Mouse (Mus musculus): ENCODE results near the gene 2700049A03Rik. TPM values are rescaled to one million over a fixed set of nuclear protein-coding genes. Genes with fewer than 3 reads are reported as not detected.
A peak's percentile ranks its signal among the peaks of the same experiment; 100 is the strongest.
"Not testable (repeated sequence)": the region's sequence is repeated elsewhere in the genome, so short reads cannot be mapped to it uniquely, and the experiment has no call there.

Gene 2700049A03Rik
- 20.1 and 21.8 TPM in 2 replicates for polyA plus RNA-seq (2014; fragmentation: Nextera tagmentation; extraction: Ambion mirVana)

DNA sequence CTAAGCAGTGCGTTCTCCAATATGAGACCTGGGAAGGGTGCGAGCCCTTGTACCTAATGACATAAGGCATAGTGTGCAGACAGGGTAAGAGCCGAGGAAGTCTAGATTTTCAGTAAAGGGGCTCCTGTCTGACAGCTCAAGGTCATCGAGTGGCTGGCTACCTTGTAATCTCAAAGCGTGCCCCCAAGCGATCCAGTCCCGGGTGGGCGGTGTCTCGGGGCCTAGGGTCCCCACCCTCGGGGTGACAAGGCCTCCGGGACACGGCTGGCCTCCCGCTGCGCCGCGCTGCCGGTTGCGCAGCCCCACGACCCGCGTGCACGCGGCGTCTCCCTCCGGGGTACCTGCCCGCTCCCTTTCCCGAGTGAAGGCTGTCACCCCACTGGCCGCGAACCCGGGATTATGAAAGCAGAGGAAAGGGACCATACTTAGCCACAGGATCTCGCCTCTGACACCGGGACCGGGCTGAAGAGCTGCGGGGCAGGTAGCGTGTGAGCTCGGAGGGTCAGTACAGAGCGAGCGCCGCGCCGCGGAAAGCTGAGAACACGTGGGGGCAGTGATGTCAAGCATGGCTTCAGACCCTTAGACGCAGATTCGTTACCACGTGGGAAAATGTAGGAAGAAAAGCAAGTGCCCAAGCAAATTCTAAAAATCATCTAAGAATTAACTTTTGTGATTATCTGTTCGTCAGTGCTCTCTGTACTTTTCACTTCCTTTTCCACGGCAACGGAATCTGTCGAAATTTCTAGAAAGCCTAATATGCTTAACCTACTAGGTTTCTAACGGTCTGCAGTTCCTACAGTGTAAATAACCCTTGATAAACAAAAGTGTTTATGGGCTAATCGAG lies at the start of gene 2700049A03Rik, which contains the start of gene Timm9:
TSS of gene 2700049A03Rik (plus strand) at position 719 of the 844 bp plus-strand sequence.
TSS of gene Timm9 (minus strand) at position 555 of the 844 bp plus-strand sequence.
- Histone ChIP-seq H3K27me3 (ENCODE audit: control insufficient read depth, insufficient read depth, low read length) (no peaks in the 10 kb centered on the region), H3K4me3 (ENCODE audit: low read depth, low read length) (peak within 1 kb of the TSS; percentile 89), H3K9ac (ENCODE audit: low read length) (peak within 1 kb of the TSS; percentile 89), H3K36me3 (ENCODE audit: control insufficient read depth, insufficient read depth, low read length) (peaks cover 6% of the 10 kb centered on the region), H3K4me1 (ENCODE audit: control insufficient read depth, insufficient read depth, low read length) (peaks cover 7% of the 10 kb centered on the region), H3K4me2 (ENCODE audit: low read depth) (peak within 1 kb of the TSS; percentile 79), H3K27ac (ENCODE audit: low read depth, low read length) (peak within 1 kb of the TSS; percentile 56), H3K9me3 (ENCODE audit: control insufficient read depth, low read length) (no peaks in the 10 kb centered on the region)
- under 1% methylated on average over 52 of the region's 52 CpGs for WGBS
- DNase-seq (ENCODE audit: low spot score), result peak; percentile 84
- peak; percentile 92 for ATAC-seq (ENCODE audit: insufficient read depth, low FRiP score, low TSS enrichment)

DNA sequence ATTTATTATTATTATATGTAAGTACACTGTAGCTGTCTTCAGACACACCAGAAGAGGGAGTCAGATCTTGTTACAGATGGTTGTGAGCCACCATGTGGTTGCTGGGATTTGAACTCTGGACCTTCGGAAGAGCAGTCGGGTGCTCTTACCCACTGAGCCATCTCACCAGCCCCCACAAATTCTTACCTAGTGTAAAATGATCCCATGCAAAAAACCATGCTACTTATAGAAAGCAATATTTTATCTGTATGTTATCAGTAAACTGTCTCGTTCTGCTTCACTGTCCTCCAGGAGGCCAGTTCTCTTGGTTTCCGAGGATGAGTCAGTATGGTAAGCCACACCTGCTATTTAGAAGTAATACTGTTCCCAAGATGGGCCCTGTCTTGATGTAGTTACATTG lies 32.4 kb upstream of the 2700049A03Rik start:
- ATAC-seq (ENCODE audit: insufficient read depth, low FRiP score, low TSS enrichment); DNase-seq (ENCODE audit: low spot score); H3K4me3 ChIP-seq (ENCODE audit: low read depth, low read length); H3K27ac ChIP-seq (ENCODE audit: low read depth, low read length); H3K9ac ChIP-seq (ENCODE audit: low read length); H3K27me3 ChIP-seq (ENCODE audit: control insufficient read depth, insufficient read depth, low read length); H3K36me3 ChIP-seq (ENCODE audit: control insufficient read depth, insufficient read depth, low read length); H3K9me3 ChIP-seq (ENCODE audit: control insufficient read depth, low read length); H3K4me1 ChIP-seq (ENCODE audit: control insufficient read depth, insufficient read depth, low read length); H3K4me2 ChIP-seq (ENCODE audit: low read depth): not testable (repeated sequence)
- 97% methylated on average over 3 of the region's 4 CpGs for WGBS

DNA sequence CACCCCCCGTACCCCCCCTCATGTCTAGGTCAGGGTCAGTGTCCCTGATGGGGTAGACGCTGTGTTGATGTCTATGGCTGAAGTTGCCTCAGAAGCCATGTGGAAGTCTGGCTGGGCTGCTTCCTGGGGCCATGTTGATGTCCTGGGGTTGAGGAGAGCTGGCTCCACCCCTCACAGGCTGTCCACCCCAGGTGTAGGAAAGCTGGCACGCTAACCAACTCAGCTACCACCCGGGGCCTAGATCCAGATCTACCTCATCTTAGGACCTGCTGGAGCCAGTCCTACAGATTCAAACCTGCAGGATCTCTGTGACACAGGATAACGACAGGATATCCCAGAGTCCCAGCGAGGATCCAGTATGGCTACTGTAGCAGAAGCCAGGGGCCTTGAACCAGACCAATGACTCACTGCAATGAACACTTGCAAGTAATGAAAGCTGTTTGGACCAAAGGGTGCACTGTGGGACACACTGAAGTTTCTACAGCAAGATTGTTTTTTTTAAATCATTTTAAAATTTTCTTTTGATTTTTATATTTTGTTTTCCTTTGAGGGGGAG lies 29.4 kb upstream of the 2700049A03Rik start:
- no peak for DNase-seq (ENCODE audit: low spot score)
- Histone ChIP-seq H3K9me3 (ENCODE audit: control insufficient read depth, low read length) (no peaks in the 10 kb centered on the region), H3K36me3 (ENCODE audit: control insufficient read depth, insufficient read depth, low read length) (no peaks in the 10 kb centered on the region), H3K4me1 (ENCODE audit: control insufficient read depth, insufficient read depth, low read length) (no peaks in the 10 kb centered on the region), H3K9ac (ENCODE audit: low read length) (no peak overlapping the region), H3K27ac (ENCODE audit: low read depth, low read length) (no peak overlapping the region), H3K4me3 (ENCODE audit: low read depth, low read length) (no peak overlapping the region), H3K27me3 (ENCODE audit: control insufficient read depth, insufficient read depth, low read length) (0 out of 2 replicates have a peak, but pooled peaks cover 3% of the 10 kb centered on the region), H3K4me2 (ENCODE audit: low read depth) (no peak overlapping the region)
- 91% methylated on average over 6 of the region's 6 CpGs for WGBS
- ATAC-seq (ENCODE audit: insufficient read depth, low FRiP score, low TSS enrichment), result no peak

DNA sequence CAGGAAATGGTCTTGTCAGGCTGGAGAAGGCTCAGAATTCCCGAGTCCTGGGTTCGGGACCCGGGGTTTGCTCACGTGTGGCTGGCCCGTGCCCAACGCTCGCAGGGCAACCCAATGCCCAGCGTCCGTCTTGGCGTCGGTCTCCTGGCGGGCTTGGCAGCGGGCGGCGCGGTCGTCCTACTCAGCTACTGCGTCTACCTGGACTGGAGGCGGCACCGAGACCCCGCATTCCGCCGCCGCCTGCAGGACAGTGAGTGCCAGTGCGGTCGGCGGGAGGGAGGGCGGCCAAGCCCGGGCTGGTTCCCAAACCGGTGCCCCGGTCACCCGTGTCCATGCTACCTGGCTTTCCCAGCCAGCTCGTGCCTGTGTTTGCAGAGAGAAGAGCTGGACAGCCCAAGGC lies 25.3 kb upstream of the 2700049A03Rik start, which contains the start of gene Tomm20l:
TSS of gene Tomm20l (plus strand) at position 98 of the 400 bp plus-strand sequence.
- no peaks in the 10 kb centered on the region for H3K9me3 ChIP-seq (ENCODE audit: control insufficient read depth, low read length)
- WGBS, result 9% methylated on average over 33 of the region's 33 CpGs
- H3K4me1 ChIP-seq (ENCODE audit: control insufficient read depth, insufficient read depth, low read length), result no peaks in the 10 kb centered on the region
- no peak within 1 kb of the TSS for H3K27ac ChIP-seq (ENCODE audit: low read depth, low read length)
- H3K9ac ChIP-seq (ENCODE audit: low read length), result peak within 1 kb of the TSS; percentile 6; the same call in 1 of the 2 replicates
- H3K36me3 ChIP-seq (ENCODE audit: control insufficient read depth, insufficient read depth, low read length), result no peaks in the 10 kb centered on the region
- 0 out of 2 replicates have a peak, but pooled peaks cover 3% of the 10 kb centered on the region for H3K27me3 ChIP-seq (ENCODE audit: control insufficient read depth, insufficient read depth, low read length)
- peak; percentile 27 for DNase-seq (ENCODE audit: low spot score)
- H3K4me3 ChIP-seq (ENCODE audit: low read depth, low read length), result no peak within 1 kb of the TSS
- ATAC-seq (ENCODE audit: insufficient read depth, low FRiP score, low TSS enrichment), result no peak
- peak within 1 kb of the TSS; percentile 36 for H3K4me2 ChIP-seq (ENCODE audit: low read depth)

DNA sequence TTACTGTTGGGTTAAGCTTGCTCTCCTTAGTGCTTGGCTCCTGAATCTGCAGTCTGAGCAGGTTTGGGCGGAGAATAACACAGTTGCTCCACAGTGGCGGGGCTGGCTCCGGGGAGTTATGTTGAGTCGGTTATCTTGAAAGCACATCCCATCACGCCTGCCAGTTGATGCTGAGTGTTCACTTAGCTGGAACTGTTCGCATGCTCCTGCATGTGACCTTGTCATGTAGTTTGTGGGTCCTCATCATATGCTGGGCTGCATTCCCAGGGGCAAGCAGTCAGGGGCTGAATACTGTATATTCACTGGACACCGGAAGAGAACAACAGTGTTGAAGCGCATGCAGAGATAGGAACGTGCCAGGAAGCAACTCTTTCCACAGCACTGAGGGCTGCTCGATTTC lies 23.6 kb upstream of the 2700049A03Rik start:
- Histone ChIP-seq H3K4me2 (ENCODE audit: low read depth) (no peak overlapping the region), H3K4me1 (ENCODE audit: control insufficient read depth, insufficient read depth, low read length) (no peaks in the 10 kb centered on the region), H3K9me3 (ENCODE audit: control insufficient read depth, low read length) (no peaks in the 10 kb centered on the region), H3K27me3 (ENCODE audit: control insufficient read depth, insufficient read depth, low read length) (0 out of 2 replicates have a peak, but pooled peaks cover 3% of the 10 kb centered on the region), H3K27ac (ENCODE audit: low read depth, low read length) (no peak overlapping the region), H3K36me3 (ENCODE audit: control insufficient read depth, insufficient read depth, low read length) (no peaks in the 10 kb centered on the region), H3K9ac (ENCODE audit: low read length) (no peak overlapping the region), H3K4me3 (ENCODE audit: low read depth, low read length) (no peak overlapping the region)
- ATAC-seq (ENCODE audit: insufficient read depth, low FRiP score, low TSS enrichment), result no peak
- WGBS, result 90% methylated on average over 10 of the region's 10 CpGs
- no peak for DNase-seq (ENCODE audit: low spot score)

DNA sequence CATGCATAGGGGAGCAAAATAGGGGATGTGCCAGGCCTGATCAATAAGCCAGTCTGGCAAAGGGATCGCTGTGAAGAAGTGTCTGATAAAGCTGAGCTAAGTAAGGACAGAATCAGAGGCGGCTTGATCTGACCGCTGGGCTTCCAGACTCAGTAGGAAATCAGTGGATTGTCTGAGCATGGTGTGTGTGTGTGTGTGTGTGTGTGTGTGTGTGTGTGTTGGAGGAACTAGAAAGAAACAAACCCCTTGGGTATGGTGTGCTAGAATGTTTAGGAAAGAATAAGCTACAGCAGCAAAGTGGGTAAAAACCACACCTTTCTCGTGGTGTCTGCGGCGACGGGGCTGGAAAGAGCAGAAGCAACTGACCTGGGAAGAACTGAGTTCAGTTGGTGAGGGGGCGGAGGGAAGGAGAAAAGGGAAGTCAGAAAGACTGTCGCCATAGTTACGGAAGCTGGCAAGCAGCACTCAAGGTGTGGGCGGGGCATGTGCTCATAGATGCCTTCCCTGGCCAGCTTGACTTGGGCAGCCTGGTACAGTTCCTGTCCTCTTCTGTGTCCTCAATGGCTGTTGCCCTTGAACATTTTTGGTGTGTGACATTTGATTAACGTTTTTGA lies 22.9 kb upstream of the 2700049A03Rik start:
- no peaks in the 10 kb centered on the region for H3K36me3 ChIP-seq (ENCODE audit: control insufficient read depth, insufficient read depth, low read length)
- DNase-seq (ENCODE audit: low spot score) (peak; percentile 17), ATAC-seq (ENCODE audit: insufficient read depth, low FRiP score, low TSS enrichment) (no peak)
- H3K4me3 ChIP-seq (ENCODE audit: low read depth, low read length), result no peak overlapping the region
- H3K4me2 ChIP-seq (ENCODE audit: low read depth), result no peak overlapping the region
- no peak overlapping the region for H3K27ac ChIP-seq (ENCODE audit: low read depth, low read length)
- H3K4me1 ChIP-seq (ENCODE audit: control insufficient read depth, insufficient read depth, low read length), result no peaks in the 10 kb centered on the region
- H3K27me3 ChIP-seq (ENCODE audit: control insufficient read depth, insufficient read depth, low read length), result 0 out of 2 replicates have a peak, but pooled peaks cover 3% of the 10 kb centered on the region
- H3K9me3 ChIP-seq (ENCODE audit: control insufficient read depth, low read length), result no peaks in the 10 kb centered on the region
- WGBS, result 32% methylated on average over 12 of the region's 12 CpGs
- no peak overlapping the region for H3K9ac ChIP-seq (ENCODE audit: low read length)

DNA sequence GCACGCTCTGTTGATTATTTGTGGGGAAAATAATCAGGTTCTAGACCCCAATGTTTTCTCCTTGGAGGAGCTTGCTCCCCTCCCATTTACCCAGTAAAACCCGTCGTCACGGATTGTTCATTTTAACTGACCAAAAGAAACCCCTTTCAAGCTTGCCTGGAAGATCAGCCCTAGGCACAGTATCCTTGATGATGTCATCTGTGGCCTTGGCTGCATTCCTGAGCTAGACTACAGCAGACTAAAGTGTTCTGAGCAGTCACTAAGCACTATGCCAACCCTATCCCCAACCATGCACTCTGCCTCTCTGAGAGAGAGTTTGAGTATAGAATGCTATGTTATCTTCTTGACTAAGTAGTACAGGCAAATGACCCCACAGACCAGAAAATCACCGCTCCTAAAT lies 20.2 kb upstream of the 2700049A03Rik start:
- Histone ChIP-seq H3K4me2 (ENCODE audit: low read depth) (no peak overlapping the region), H3K36me3 (ENCODE audit: control insufficient read depth, insufficient read depth, low read length) (no peaks in the 10 kb centered on the region), H3K27me3 (ENCODE audit: control insufficient read depth, insufficient read depth, low read length) (0 out of 2 replicates have a peak, but pooled peaks cover 2% of the 10 kb centered on the region), H3K27ac (ENCODE audit: low read depth, low read length) (no peak overlapping the region), H3K4me3 (ENCODE audit: low read depth, low read length) (no peak overlapping the region), H3K4me1 (ENCODE audit: control insufficient read depth, insufficient read depth, low read length) (no peaks in the 10 kb centered on the region), H3K9me3 (ENCODE audit: control insufficient read depth, low read length) (no peaks in the 10 kb centered on the region), H3K9ac (ENCODE audit: low read length) (no peak overlapping the region)
- no peak for ATAC-seq (ENCODE audit: insufficient read depth, low FRiP score, low TSS enrichment)
- DNase-seq (ENCODE audit: low spot score), result no peak
- 80% methylated on average over 5 of the region's 5 CpGs for WGBS

DNA sequence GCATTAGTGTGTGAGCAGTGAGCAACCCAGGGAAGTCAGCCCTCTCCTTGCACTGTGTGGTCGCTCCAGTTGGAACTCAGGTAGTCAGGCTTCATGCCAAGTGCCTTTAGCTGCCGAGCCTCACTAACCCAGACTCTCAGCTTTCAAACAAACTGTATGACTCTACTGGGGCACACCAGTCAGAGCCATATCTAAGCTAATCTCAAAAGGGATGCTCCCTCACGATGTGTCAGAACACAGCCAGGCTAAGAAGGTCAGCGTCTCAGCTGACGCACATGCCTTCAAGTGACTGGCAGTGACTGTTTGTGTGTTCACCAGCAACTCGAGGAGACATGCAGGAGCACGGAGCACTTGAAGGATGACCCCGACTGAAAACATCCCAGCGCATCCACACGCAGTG lies 13.9 kb upstream of the 2700049A03Rik start:
- DNase-seq (ENCODE audit: low spot score), result no peak
- ATAC-seq (ENCODE audit: insufficient read depth, low FRiP score, low TSS enrichment), result no peak
- Histone ChIP-seq H3K4me1 (ENCODE audit: control insufficient read depth, insufficient read depth, low read length) (no peaks in the 10 kb centered on the region), H3K27ac (ENCODE audit: low read depth, low read length) (no peak overlapping the region), H3K9me3 (ENCODE audit: control insufficient read depth, low read length) (no peaks in the 10 kb centered on the region), H3K4me3 (ENCODE audit: low read depth, low read length) (no peak overlapping the region), H3K4me2 (ENCODE audit: low read depth) (no peak overlapping the region), H3K9ac (ENCODE audit: low read length) (no peak overlapping the region), H3K27me3 (ENCODE audit: control insufficient read depth, insufficient read depth, low read length) (no peaks in the 10 kb centered on the region), H3K36me3 (ENCODE audit: control insufficient read depth, insufficient read depth, low read length) (peaks cover 2% of the 10 kb centered on the region)
- 94% methylated on average over 10 of the region's 10 CpGs for WGBS
